Mouse (Mus musculus): ENCODE data around the gene Sgca.

Sgca gene

DNA sequence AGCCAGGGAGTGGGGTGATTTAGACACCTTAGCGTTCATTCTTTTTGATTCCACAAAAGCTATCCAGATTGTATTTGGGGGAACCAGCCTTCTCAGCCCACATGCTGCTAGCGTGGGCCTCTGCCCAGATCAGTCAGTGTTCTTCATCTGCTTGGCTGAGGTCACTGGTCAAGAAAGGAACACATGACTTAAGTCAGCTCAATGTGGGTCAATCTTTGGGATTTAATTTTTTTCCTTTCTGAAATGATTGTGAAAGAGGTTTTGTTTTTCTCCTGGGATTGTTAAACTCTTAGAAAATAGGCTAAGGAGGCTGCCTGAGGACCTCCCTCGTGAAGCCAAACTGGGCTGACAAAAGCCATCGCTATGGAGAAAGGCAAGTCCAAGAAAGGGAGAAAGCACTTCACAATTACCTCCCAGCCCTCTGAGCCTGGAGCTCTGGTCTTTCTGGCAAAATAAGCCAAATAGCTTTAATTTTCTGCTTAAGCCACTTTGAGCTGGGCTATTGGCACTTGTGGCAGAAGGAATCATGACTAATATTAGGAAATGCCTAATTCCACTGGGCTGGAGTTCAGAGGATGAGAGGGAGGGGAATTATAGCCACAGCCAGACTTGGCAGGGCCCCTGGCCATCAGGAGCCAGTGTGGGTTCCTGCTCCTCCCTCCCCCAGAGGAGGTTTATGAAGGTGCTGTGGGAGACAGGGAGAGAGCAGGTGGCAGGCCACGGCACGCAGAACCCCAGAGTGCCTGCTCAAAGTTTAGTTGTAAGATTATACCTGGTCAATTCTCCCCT, 62.6 kb downstream of the Sgca start:
- DNase-seq (ENCODE audit: low spot score): no peak

Measured in ovary, postnatal 14 days (tissue).